Mouse (Mus musculus) adipocyte (in vitro differentiated cells): ENCODE measurements around the gene Foxc1.

Experiments
- DNase-seq: peaks from one replicate; pipeline ENCODE4 v3.0.0-alpha.2; 2016; ENCODE audit warnings: low spot score

Gene Foxc1

GRCm38 (mm10) chr13:31805831-31806427 is 504 bp upstream of the Foxc1 start:
- no peak for DNase-seq

- DNase-seq, result peak; percentile 59
Measured at GRCm38 (mm10) chr13:31806890-31807735, 680 bp downstream of the Foxc1 start.

- DNase-seq, result no peak
Measured at GRCm38 (mm10) chr13:31807736-31808115, 1.3 kb downstream of the Foxc1 start.

GRCm38 (mm10) chr13:31808116-31808803 is 1.8 kb downstream of the Foxc1 start:
- DNase-seq, result peak; percentile 72

- peak; percentile 53 for DNase-seq
Measured at GRCm38 (mm10) chr13:31808804-31809420, 2.5 kb downstream of the Foxc1 start.

DNA sequence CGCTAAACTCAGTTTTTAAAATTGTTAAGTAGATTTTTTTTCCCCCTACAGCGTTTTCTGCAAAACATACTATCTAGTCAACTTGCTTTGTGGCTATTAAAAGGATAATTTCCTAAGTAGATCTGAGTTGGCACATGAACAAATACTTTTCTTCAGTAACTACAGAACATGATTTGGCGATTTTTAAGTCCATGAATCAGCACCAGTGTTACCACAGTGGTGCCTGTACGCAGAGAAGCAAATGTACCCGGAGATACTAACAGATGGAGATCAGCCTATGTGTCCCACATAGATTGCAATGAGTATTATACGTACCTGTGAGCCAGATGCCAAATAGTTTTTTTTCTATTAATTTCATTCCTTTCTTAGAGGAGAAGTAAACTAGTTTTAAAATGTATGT is 3.3 kb downstream of the Foxc1 start:
- peak; percentile 32 for DNase-seq

DNA sequence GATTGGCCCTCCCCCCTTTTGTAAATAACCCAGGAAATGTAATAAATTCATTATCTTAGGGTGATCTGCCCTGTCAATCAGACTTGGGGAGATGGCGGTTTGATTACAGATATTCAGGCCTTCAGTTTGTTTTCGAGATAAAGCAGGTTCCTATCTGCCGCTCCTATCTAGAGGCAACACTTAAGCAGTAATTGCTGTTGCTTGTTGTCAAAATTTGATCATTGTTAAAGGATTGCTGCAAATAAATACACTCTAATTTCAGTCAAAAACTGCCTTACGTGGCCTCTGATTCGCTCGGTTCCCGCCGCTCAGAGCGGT is 3.9 kb downstream of the Foxc1 start:
- no peak for DNase-seq

DNA sequence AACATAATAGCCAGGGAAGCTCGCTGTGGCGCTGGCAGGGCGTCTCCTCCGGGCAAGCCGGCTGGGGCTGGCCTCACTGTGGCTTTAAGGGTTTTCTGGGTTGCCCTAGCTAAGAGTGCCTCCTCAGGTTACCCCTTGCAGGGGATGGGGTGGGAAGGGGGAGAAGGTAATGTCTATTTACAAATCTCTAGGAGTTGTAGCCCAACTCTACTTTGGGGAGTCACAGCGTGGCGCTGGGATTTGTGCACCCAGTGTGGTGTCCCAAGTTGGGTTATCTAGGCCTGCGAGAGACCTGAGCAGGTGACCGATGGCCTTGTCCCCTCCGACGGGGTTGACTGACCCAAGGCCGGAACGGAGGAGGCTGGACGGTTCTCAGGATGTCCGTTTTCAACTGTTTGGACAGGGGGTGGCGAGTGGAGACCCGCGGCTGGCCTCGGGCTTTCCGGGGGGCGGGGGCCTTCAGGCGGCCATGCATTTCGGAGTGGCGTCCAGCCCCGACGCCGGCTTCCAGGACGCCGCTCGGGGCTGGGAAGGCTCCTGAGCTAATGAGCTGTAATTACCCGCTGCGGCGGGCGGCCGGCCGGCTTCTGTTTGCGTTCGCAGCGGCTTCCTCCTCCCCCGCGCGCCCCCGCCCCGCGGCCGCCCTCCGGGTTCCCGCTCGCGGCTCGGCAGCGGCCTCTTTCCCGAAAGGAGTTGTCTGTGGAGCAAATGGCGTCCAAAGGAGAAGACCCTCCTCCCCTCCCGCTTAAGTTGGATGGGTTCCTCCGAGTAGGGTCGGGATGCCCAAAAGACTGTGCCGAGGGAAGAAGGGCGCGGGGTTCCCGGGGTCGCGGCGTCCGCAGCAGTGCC is 4.5 kb downstream of the Foxc1 start:
- DNase-seq, result no peak

DNA sequence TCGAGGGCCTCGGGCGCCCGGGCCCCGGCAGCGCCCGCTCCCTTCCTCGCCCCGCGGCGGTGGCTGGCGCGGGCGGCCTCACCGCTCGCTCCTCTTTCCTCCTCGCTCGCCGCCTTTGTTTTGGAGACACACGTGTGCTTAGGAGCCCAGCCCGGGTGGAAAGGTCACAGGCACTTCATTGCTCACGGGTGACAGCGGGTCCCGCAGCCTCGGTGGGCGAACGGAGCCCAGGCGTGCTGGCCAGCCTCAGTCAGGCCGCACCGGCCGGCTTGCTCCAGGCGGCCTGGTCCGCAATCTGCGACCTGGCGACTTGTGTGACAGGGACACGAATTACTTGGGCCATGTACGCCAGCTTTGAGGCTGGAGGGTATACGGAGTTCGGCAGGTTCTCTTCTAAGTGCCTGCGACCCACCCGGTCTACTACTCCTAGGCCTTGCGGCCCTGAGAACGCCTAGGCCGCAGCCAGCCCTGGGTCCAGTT is 5.1 kb downstream of the Foxc1 start:
- no peak for DNase-seq

DNA sequence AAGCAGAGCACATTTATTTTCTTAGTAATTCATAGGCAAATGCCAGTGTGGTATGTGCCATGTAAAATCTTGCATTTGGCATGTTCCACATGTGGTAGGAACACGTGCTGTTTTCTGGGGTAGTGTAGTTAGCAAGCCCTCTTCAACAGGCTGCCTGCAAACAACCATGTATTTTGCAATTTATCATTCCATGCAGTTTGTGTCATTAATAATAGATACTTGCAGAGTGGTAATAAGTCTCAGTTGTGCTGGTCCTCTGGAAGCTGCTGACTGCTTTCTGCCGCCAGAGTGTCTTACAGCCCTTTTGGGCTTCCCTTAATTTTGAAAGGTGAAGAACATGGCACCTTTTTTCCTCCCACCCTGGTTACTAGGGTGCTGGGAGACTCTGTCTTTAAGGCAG is 6.3 kb downstream of the Foxc1 start:
- DNase-seq, result no peak

GRCm38 (mm10) chr13:31815383-31816003 is 9.1 kb downstream of the Foxc1 start:
- DNase-seq, result no peak

DNA sequence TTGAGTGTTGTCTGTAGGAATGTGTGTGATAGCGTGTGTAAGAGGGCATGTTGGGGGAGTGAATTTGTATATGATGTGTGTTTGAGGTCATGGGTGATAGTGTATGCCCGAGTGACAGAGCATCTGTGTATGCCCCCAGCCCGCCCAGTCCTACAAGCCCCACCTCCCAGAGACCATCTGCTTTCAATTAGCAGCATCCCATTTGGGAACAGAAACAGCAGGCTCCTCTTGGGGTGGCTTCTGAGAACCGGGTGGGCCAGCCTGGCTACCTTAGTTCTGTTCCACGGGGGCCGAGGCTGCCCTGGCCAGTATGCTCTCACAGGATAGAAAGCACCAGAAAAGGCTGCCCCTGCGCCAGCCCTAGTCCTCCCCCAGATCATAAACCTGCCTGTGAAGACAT is 11.9 kb downstream of the Foxc1 start:
- no peak for DNase-seq

DNA sequence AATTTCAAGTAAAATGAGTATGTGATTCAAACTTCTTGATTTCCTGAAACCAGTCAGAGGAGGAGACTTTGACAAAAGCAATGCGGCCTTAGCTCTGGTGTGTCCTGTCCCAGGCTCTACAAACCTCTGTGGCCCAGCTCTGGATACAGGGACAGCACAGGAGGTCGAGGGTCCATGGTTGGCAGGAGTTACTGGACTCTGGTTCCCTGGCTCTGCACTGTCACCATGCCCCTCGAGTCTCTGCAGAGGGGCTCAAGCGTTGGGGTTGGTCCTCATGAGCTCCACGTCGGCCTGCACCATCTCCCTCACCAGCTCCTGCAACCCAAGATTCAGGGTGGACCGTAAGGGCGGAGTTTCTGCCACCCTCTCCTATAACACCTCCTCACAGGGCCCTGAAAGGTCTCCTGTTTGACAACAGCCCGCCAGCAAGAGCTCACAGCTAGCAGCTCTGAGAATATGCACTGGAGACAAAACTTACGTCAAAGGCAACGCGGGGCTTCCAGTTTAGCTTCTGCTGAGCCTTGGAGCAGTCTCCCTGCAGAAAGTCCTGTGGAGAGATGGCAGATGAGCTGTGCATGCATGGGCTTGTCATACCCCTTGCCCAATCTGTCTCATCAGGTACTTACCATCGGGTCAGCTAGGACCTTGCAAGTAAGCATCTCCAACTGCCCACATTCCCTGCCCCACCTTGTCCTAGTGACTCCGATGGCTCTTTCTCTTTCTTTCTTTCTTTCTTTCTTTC is 13.4 kb downstream of the Foxc1 start:
- no peak for DNase-seq

DNA sequence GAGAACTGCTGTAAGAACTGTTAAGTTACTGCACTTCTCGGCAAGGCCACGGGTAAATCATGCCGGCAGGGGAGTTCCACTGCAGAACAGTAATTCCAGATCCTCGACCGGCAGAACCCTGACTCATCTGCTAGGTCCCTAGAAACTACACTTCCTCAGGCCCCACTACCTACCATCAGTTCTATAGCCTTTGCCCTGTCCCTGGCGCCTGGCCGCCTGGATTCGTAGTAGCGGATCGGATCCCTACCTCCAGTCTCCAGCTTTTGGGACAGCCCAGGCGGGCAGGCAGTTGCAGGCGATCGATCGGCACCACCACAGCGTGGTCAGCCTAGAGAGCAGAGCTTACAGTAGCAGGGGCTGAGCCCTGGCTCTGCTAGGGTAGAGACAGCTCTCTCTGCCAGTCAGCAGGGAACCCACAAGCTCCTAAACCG is 14.2 kb downstream of the Foxc1 start:
- peak; percentile 33 for DNase-seq

DNA sequence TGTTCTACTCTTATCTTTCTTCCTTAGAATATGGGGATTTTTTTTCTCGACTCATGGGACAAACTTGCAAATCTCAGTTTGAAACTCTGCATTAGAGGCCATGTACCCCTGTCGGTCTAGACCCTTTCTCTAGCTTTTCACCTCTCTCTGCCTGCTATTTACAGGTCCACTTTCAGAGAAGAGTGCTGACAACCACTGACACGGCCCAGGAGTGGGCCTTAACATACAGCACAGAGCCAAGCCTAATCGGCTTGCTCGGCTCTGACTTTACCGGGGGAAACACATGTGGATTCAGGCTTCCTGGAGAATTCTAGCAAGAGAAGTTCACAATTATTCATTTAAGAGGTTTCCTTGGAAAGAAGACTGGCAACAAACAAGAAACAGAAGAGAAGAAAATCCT is 14.6 kb downstream of the Foxc1 start:
- no peak for DNase-seq

DNA sequence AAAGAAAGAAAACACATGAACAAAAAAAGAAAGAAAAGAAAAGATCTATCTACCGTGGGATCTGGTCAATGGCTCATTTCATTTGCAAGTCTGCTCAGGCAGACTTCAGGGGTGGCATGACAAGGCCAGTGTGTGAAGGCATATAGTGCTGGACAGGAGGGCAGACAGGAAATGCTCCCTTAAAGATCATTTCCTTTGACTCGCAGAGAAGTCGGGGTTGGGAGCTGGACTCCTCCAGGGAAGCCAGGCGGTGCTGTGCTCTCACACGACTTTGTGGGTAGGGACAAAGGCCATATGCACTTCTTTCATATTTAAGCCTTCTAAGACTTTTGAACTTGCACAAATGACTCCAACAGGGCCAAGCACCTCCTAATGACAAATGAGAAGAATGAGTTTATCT is 16.9 kb downstream of the Foxc1 start:
- no peak for DNase-seq

DNA sequence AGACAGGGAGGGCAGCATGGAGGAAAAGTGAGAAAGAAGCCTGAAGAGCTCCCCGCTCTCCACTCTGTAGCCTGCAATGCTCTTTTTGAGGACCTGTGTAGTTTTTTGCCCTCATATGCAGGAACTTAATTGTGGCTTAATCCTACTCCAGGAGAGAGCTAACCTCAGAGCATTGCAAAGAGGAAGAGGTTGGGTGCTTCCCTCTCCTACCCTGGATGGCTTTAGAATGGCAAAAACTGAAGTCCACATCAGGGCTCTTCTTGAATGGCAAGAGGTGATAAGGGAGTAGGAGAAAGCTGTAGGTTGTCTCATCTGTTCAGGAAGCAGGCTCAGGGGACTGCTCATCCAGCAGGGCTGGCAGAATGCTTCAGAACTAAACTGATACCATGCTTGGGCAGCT is 18.7 kb downstream of the Foxc1 start:
- no peak for DNase-seq

DNA sequence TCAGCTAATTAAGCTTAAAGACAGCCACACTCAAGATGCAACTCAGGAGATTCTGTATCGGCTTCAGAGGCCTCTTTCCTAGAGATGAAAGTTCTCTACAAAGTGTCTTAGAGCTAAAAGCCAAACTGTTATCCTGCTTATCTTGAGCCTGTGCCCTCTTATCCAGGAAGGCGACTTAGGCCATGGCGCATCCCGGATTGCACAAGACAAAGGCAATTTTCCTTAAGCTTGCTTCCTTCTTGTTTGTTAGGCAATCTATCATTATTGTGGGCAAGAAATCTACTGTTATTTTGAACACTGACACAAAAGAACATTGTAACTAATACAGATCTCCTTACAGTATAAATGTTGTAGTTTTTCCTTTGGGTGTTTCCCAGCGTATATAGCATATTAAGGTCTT is 20.7 kb downstream of the Foxc1 start:
- no peak for DNase-seq

DNA sequence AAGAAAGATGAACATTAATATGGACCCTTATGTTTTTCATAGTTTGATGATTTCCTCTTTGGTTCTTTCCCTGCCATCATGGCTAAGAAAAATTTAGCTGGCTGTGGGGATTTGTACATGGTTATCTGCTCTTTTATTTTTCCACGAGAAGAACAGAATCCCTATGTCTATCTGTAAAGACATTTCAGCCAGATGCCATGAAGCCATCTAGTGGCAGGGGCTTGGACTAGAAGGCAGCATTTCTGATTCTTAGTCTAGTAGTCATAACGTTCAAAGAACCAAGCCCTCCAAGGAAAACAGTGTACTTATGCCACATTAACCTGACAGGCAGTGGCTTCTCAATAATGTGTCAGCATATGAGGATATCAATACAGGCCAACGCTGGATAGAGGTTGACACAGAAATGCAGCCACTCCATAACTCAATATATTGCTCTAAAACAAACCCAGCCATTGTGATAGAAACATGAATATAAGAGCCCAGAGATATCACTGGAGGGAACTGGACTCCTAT is 21.4 kb downstream of the Foxc1 start:
- no peak for DNase-seq

GRCm38 (mm10) chr13:31828446-31828845 is 22.0 kb downstream of the Foxc1 start:
- DNase-seq, result peak; percentile 55
